Comparison of ENCODE assay signal across 9 mouse cellular contexts in genomic region chr11:62251047-62251446, GRCm38 (mm10). TPM values are rescaled to one million over a fixed set of nuclear protein-coding genes. Genes with fewer than 3 reads are reported as not detected.
DNase-seq lines count a peak whose midpoint lies in the region; ATAC-seq and TF ChIP-seq lines count a peak whose summit lies in the region.
"Had no signal": no experiment of that assay in that cellular context is flagged by ENCODE, and none has a peak within 500 bp of the region (broad histone marks: within the 10 kb centered on the region; RNA-seq: fewer than 3 reads in every experiment).

No protein-coding gene starts in this region.

- no peaks in the 10 kb centered on the region for H3K9me3 ChIP-seq in intestine, postnatal 0 days (ENCODE audit: control insufficient read depth)

- peak overlapping the region; percentile 26; the same call in 1 of the 2 replicates for H3K9ac ChIP-seq in intestine, postnatal 0 days (ENCODE audit: low read depth, low read length)

- DNase-seq in heart, adult 18-20 months = peak; percentile 47 to 58
- DNase-seq in heart, postnatal 25 days (ENCODE audit: low spot score) = no peak
- peak; percentile 33 for DNase-seq in embryo, embryonic 10 days (ENCODE audit: low spot score)
- DNase-seq in layer of hippocampus, postnatal 14 days (ENCODE audit: low spot score in 2 of 2) = no peak
- DNase-seq in layer of hippocampus, adult 11-12 months (ENCODE audit: low spot score) = no peak
- DNase-seq in right cerebral cortex, postnatal 36 days (ENCODE audit: low spot score in 2 of 2) = no peak

- no peak for TF ChIP-seq CTCF in intestine, postnatal 0 days (IDR thresholded peaks at IDR 0.05; ENCODE audit: low read depth)

- WGBS in intestine, postnatal 0 days = 29% methylated on average over 11 of the region's 11 CpGs

- intact Hi-C loops in heart, postnatal 25 days (cut with DNase I) = no loop called here

- no peak overlapping the region; the same call in 1 of the 2 replicates for H3K27ac ChIP-seq in intestine, postnatal 0 days (ENCODE audit: low read depth, low read length)

- H3K4me1 ChIP-seq in intestine, postnatal 0 days (replicated peaks; ENCODE audit: control insufficient read depth, insufficient read depth, low read length) = peaks cover 13% of the 10 kb centered on the region

- no peaks in the 10 kb centered on the region; the same call in 1 of the 2 replicates for H3K36me3 ChIP-seq in intestine, postnatal 0 days (ENCODE audit: control insufficient read depth, insufficient read depth)

- H3K4me2 ChIP-seq in intestine, postnatal 0 days (replicated peaks; ENCODE audit: low read depth) = peak overlapping the region; percentile 96

- no peak for ATAC-seq in intestine, postnatal 0 days
- peak; percentile 74 for ATAC-seq in monocyte, adult 5-6 weeks (replicated peaks; ENCODE audit: insufficient number of reproducible peaks, low FRiP score, low TSS enrichment, poor library complexity, severe bottlenecking)
- ATAC-seq: Patski had no signal

- no peaks in the 10 kb centered on the region for H3K27me3 ChIP-seq in intestine, postnatal 0 days (replicated peaks; ENCODE audit: control insufficient read depth, insufficient read depth, low read length)
- H3K27me3 ChIP-seq: Patski had no signal

- H3K4me3 ChIP-seq in intestine, postnatal 0 days (ENCODE audit: low read depth, low read length) = peak overlapping the region; percentile 51

RNA-seq across cellular contexts. Expression of gene Adora2b, which starts 2.3 kb away (rescaled TPM):
- 1 to 10 TPM; 1.2 to 1.6 TPM for total RNA-seq in heart, adult 18-20 months (2021)
- 1 to 10 TPM in 1 of 2 experiments, under 1 TPM in 1; 0.87 to 1.1 TPM for total RNA-seq in heart, postnatal 25 days (2021)
- polyA plus RNA-seq in intestine, postnatal 0 days (2015; fragmentation: Nextera tagmentation; extraction: Ambion mirVana) = 40.4 and 43.6 TPM in 2 replicates
- 3.2 to 12.4 TPM (median 7.9 TPM) in 3 replicates for total RNA-seq in monocyte, adult 5-6 weeks (2017)
- 1 to 10 TPM; 8.0 to 9.5 TPM for total RNA-seq in layer of hippocampus, postnatal 14 days (2021)

RNA-seq across cellular contexts. Expression of gene Zswim7, which starts 30.1 kb away (rescaled TPM):
- 10 to 100 TPM; 19.6 to 20.0 TPM for total RNA-seq in heart, adult 18-20 months (2021)
- total RNA-seq in heart, postnatal 25 days (2021) = 10 to 100 TPM; 11.7 to 12.0 TPM
- 49.5 and 55.0 TPM in 2 replicates for polyA plus RNA-seq in intestine, postnatal 0 days (2015; fragmentation: Nextera tagmentation; extraction: Ambion mirVana)
- total RNA-seq in monocyte, adult 5-6 weeks (2017) = 4.8 to 6.3 TPM (median 5.8 TPM) in 3 replicates
- 10 to 100 TPM; 15.0 to 20.0 TPM for total RNA-seq in layer of hippocampus, postnatal 14 days (2021)

RNA-seq across cellular contexts. Expression of gene Ttc19, which starts 30.2 kb away (rescaled TPM):
- 10 to 100 TPM; 42.8 to 46.0 TPM for total RNA-seq in heart, adult 18-20 months (2021)
- total RNA-seq in heart, postnatal 25 days (2021) = 10 to 100 TPM; 36.0 to 40.8 TPM
- polyA plus RNA-seq in intestine, postnatal 0 days (2015; fragmentation: Nextera tagmentation; extraction: Ambion mirVana) = 11.5 and 16.2 TPM in 2 replicates
- 19.5 to 26.1 TPM (median 24.7 TPM) in 3 replicates for total RNA-seq in monocyte, adult 5-6 weeks (2017)
- 10 to 100 TPM; 81.3 to 92.1 TPM for total RNA-seq in layer of hippocampus, postnatal 14 days (2021)

Comparison
In these comparisons a context has a peak if more than half of its experiments do, and no peak if none do; other contexts are left out.
1. DNase-seq: peak in heart, adult 18-20 months (2 of 2) and embryo, embryonic 10 days (single experiment); none in heart, postnatal 25 days (single experiment), layer of hippocampus, postnatal 14 days (0 of 2), layer of hippocampus, adult 11-12 months (single experiment) and right cerebral cortex, postnatal 36 days (0 of 2).